Mouse (Mus musculus): ENCODE measurements around the gene Fstl4. TPM values are rescaled to one million over a fixed set of nuclear protein-coding genes. Genes with fewer than 3 reads are reported as not detected.

Gene Fstl4
- total and polyA plus RNA-seq, 3 experiments: not detected

DNA sequence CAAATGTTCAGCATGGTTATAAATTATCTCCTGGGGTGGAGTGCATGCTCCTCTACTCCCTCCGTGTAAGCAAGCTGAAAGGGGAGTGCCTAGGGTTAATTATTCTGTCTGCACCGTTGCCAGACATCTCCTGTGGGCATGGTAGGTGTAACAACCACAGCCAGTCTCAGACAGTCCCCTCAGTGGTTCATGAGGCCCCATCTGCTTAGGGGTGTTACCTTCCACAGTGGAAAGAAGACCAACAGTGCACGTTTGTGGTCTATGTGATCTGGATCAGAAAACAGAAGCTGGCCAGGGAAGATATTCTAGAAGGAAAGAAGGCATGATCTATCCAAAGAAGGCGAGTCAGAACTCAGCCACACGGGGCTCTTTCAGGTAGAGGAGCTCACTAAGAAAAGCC, 289.7 kb downstream of the Fstl4 start:
- no peak for DNase-seq (ENCODE audit: low read depth, low spot score)
- no peaks in the 10 kb centered on the region for H3K27me3 ChIP-seq (ENCODE audit: control insufficient read depth in 1 of 2, insufficient read depth in 2 of 2, low read length in 2 of 2)
- no peak overlapping the region for H3K4me3 ChIP-seq (ENCODE audit: control insufficient read depth in 1 of 2, insufficient read depth in 1 of 2, low read depth in 2 of 2, low read length in 2 of 2)

DNA sequence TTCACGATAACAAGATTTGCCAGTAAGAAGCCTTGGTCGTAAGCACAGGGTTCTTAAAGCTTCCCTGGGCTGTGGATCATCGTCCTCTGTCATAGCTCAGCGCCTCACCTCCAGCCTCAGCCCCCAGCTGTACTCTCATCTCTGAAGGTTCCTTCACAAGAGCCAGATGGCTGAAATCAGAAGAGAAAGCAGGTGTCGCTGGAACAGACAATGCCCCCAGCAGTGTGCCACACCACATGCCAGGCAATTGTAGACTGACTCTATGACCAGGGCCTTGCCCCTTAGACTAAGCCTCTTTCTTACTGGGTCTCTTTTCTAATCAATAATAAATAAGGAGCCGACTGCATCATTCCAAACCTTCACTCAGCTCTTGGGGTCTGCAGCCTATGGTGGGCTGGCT, 291.5 kb downstream of the Fstl4 start:
- Histone ChIP-seq H3K27me3 (ENCODE audit: control insufficient read depth in 1 of 2, insufficient read depth in 2 of 2, low read length in 2 of 2) (no peaks in the 10 kb centered on the region), H3K9me3 (replicated peaks; ENCODE audit: insufficient read depth, low read length) (no peaks in the 10 kb centered on the region), H3K9ac (ENCODE audit: control insufficient read depth, low read depth, low read length, poor library complexity, severe bottlenecking) (no peak overlapping the region), H3K79me2 (ENCODE audit: control insufficient read depth, insufficient read depth, low read length, poor library complexity) (no peaks in the 10 kb centered on the region), H3K4me1 (ENCODE audit: control insufficient read depth in 1 of 2, insufficient read depth in 2 of 2, low read length in 2 of 2) (no peaks in the 10 kb centered on the region), H3K27ac (ENCODE audit: control insufficient read depth, low read depth, low read length) (no peak overlapping the region), H3K4me3 (ENCODE audit: control insufficient read depth in 1 of 2, insufficient read depth in 1 of 2, low read depth in 2 of 2, low read length in 2 of 2) (no peak overlapping the region), H3K36me3 (ENCODE audit: control insufficient read depth in 1 of 2, insufficient read depth in 2 of 2, low read length in 2 of 2) (no peaks in the 10 kb centered on the region)
- TF ChIP-seq JUND (IDR thresholded peaks at IDR 0.05; ENCODE audit: low read depth, low read length) (no peak), POLR2A (IDR thresholded peaks at IDR 0.05; ENCODE audit: control insufficient read depth in 1 of 2, insufficient read depth in 1 of 2, low read depth in 1 of 2, low read length in 2 of 2, poor library complexity in 1 of 2) (no peak), MAZ (IDR thresholded peaks at IDR 0.05; ENCODE audit: low read depth, low read length) (no peak)
- DNase-seq (ENCODE audit: low read depth, low spot score): no peak

More for the DNA sequence above, 289.7 kb downstream of the Fstl4 start:
- no peak overlapping the region for H3K9ac ChIP-seq (ENCODE audit: control insufficient read depth, low read depth, low read length, poor library complexity, severe bottlenecking)
- H3K4me1 ChIP-seq (ENCODE audit: control insufficient read depth in 1 of 2, insufficient read depth in 2 of 2, low read length in 2 of 2): no peaks in the 10 kb centered on the region
- H3K36me3 ChIP-seq (ENCODE audit: control insufficient read depth in 1 of 2, insufficient read depth in 2 of 2, low read length in 2 of 2): no peaks in the 10 kb centered on the region
- no peak for TF ChIP-seq POLR2AphosphoS5 (IDR thresholded peaks at IDR 0.05; ENCODE audit: borderline replicate concordance, low read depth, low read length)
- TF ChIP-seq ZKSCAN1 (IDR thresholded peaks at IDR 0.05; ENCODE audit: low read depth, low read length): no peak
- no peak for TF ChIP-seq E2F4 (IDR thresholded peaks at IDR 0.05; ENCODE audit: borderline replicate concordance, low read depth, low read length)
- no peak for TF ChIP-seq ZC3H11A (IDR thresholded peaks at IDR 0.05; ENCODE audit: low read depth, low read length)
- no peak for TF ChIP-seq POLR2AphosphoS2 (IDR thresholded peaks at IDR 0.05; ENCODE audit: low read length)
- TF ChIP-seq MYB (IDR thresholded peaks at IDR 0.05; ENCODE audit: low read depth, low read length): no peak
- TF ChIP-seq MAFK (IDR thresholded peaks at IDR 0.05; ENCODE audit: borderline replicate concordance, low read depth, low read length): no peak
- no peaks in the 10 kb centered on the region for H3K9me3 ChIP-seq (replicated peaks; ENCODE audit: insufficient read depth, low read length)
- H3K79me2 ChIP-seq (ENCODE audit: control insufficient read depth, insufficient read depth, low read length, poor library complexity): no peaks in the 10 kb centered on the region
- H3K27ac ChIP-seq (ENCODE audit: control insufficient read depth, low read depth, low read length): no peak overlapping the region

DNA sequence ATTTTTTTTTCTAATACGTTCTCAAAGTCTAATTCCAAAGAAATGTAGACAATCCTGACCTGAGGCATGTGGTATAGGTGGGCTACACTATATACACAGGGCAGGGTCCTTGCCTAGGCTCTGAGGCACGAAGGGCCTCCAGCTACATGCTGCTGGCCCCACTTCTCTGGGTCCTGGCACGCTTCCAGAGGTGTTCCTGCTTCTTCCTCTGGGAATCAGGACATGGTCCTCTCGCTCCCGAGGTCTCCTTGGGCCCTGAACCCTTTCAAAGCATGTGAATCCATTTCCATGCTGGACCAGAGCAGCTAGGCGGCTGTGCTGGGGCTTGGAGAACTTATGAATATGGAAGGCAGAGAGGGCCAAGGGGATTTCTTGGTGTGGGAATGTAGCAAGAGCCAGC, 292.3 kb downstream of the Fstl4 start:
- Histone ChIP-seq H3K27ac (ENCODE audit: control insufficient read depth, low read depth, low read length) (no peak overlapping the region), H3K9me3 (replicated peaks; ENCODE audit: insufficient read depth, low read length) (no peaks in the 10 kb centered on the region), H3K27me3 (ENCODE audit: control insufficient read depth in 1 of 2, insufficient read depth in 2 of 2, low read length in 2 of 2) (no peaks in the 10 kb centered on the region), H3K4me1 (ENCODE audit: control insufficient read depth in 1 of 2, insufficient read depth in 2 of 2, low read length in 2 of 2) (no peaks in the 10 kb centered on the region), H3K9ac (ENCODE audit: control insufficient read depth, low read depth, low read length, poor library complexity, severe bottlenecking) (no peak overlapping the region), H3K4me3 (ENCODE audit: control insufficient read depth in 1 of 2, insufficient read depth in 1 of 2, low read depth in 2 of 2, low read length in 2 of 2) (no peak overlapping the region), H3K36me3 (ENCODE audit: control insufficient read depth in 1 of 2, insufficient read depth in 2 of 2, low read length in 2 of 2) (no peaks in the 10 kb centered on the region), H3K79me2 (ENCODE audit: control insufficient read depth, insufficient read depth, low read length, poor library complexity) (no peaks in the 10 kb centered on the region)
- no peak for DNase-seq (ENCODE audit: low read depth, low spot score)
- no peak for TF ChIP-seq ELF1 (IDR thresholded peaks at IDR 0.05; ENCODE audit: low read depth, low read length)
- no peak for TF ChIP-seq MYC (IDR thresholded peaks at IDR 0.05; ENCODE audit: low read depth, low read length)
- TF ChIP-seq CHD2 (IDR thresholded peaks at IDR 0.05; ENCODE audit: low read length): no peak
- TF ChIP-seq MAZ (IDR thresholded peaks at IDR 0.05; ENCODE audit: low read depth, low read length): no peak
- no peak for TF ChIP-seq NELFE (IDR thresholded peaks at IDR 0.05; ENCODE audit: low read depth, low read length)
- TF ChIP-seq POLR2AphosphoS2 (IDR thresholded peaks at IDR 0.05; ENCODE audit: low read length): no peak
- TF ChIP-seq POLR2A (IDR thresholded peaks at IDR 0.05; ENCODE audit: control insufficient read depth in 1 of 2, insufficient read depth in 1 of 2, low read depth in 1 of 2, low read length in 2 of 2, poor library complexity in 1 of 2): no peak
- no peak for TF ChIP-seq MXI1 (IDR thresholded peaks at IDR 0.05; ENCODE audit: low read depth, low read length)

All from MEL (cell line).